Mouse (Mus musculus) kidney, adult 2 months (tissue): ENCODE data around the gene H2afv.

ENCODE experiments used
- CTCF ChIP-seq: fragments of 200-500 bp; conservative IDR thresholded peaks from 2 replicates; pipeline ENCODE4 v1.5.1; 2011; ENCODE audit warnings: low read depth, mild to moderate bottlenecking, control low read depth, low read length, moderate library complexity, mixed read lengths; ENCODE audit not compliant: insufficient read depth, insufficient read length
- POLR2A ChIP-seq: fragments of 200-500 bp; IDR thresholded peaks from one replicate; pipeline ENCODE4 v1.6.1; 2011; ENCODE audit warnings: low read depth, low read length, control low read depth

GRCm38 (mm10) chr11:6417490-6417889, 26.8 kb downstream of the H2afv start:
- TF ChIP-seq CTCF: no peak
- TF ChIP-seq POLR2A: no peak
